Mouse (Mus musculus) lung, embryonic 14.5 days (tissue): Measurements from ENCODE around the gene Smpd4. TPM values are rescaled to one million over a fixed set of nuclear protein-coding genes. Genes with fewer than 3 reads are reported as not detected.

Experiments
- ATAC-seq: fragments of 200-750 bp; cut with Nextera tagmentation; 2 replicates; pipeline ENCODE4 v1.8.0; 2017; ENCODE audit warnings: mild to moderate bottlenecking, moderate TSS enrichment, moderate library complexity; ENCODE audit not compliant: insufficient read depth
- DNase-seq: peaks from one replicate; pipeline ENCODE4 v3.0.0-alpha.2; 2015
- H3K27ac ChIP-seq: fragments of 300-500 bp; sonication (generic); 2 replicates; pipeline ENCODE4 v1.5.1; 2014; ENCODE audit warnings: low read depth, mild to moderate bottlenecking, moderate library complexity
- H3K27me3 ChIP-seq: fragments of 300-500 bp; sonication (generic); 2 replicates; pipeline ENCODE4 v1.6.1; 2014; ENCODE audit warnings: low read length, control low read depth; ENCODE audit not compliant: insufficient read depth
- H3K36me3 ChIP-seq: fragments of 300-500 bp; sonication (generic); 2 replicates; pipeline ENCODE4 v1.6.1; 2014; ENCODE audit warnings: control low read depth; ENCODE audit not compliant: insufficient read depth
- H3K4me1 ChIP-seq: fragments of 300-500 bp; sonication (generic); 2 replicates; pipeline ENCODE4 v1.6.1; 2014; ENCODE audit warnings: antibody characterized with exemption, control low read depth; ENCODE audit not compliant: insufficient read depth
- H3K4me2 ChIP-seq: fragments of 300-500 bp; sonication (generic); 2 replicates; pipeline ENCODE4 v1.6.1; 2014; ENCODE audit warnings: mild to moderate bottlenecking
- H3K4me3 ChIP-seq: fragments of 300-500 bp; sonication (generic); 2 replicates; pipeline ENCODE4 v1.5.1; 2014; ENCODE audit warnings: low read depth, low read length
- H3K9ac ChIP-seq: fragments of 300-500 bp; sonication (generic); 2 replicates; pipeline ENCODE4 v1.6.1; 2014
- H3K9me3 ChIP-seq: fragments of 300-500 bp; sonication (generic); 2 replicates; pipeline ENCODE4 v1.6.1; 2016; ENCODE audit warnings: low read depth, low read length, control low read depth
- CTCF ChIP-seq: IDR thresholded peaks from 2 replicates; pipeline ENCODE4 v1.5.1; 2016; ENCODE audit warnings: antibody characterized with exemption, low read depth
- WGBS: fragments of 180-500 bp; shearing (Covaris S2); extraction: QIAGEN DNeasy Blood & Tissue Kit; methylation state at CpG from one replicate; pipeline ENCODE4 v1.1.7; 2014; 5-methylcytosine and 5-hydroxymethylcytosine counted together
- polyA plus RNA-seq: library from polyadenylated mRNA; unstranded; fragments of >200 nt; fragmentation: Nextera tagmentation; extraction: Ambion mirVana; gene quantifications from 2 replicates; pipeline ENCODE4 v1.2.1, GENCODE M21; 2014

Smpd4 gene
- polyA plus RNA-seq, 1 experiment from 2014 or later: 45.4 TPM

DNA sequence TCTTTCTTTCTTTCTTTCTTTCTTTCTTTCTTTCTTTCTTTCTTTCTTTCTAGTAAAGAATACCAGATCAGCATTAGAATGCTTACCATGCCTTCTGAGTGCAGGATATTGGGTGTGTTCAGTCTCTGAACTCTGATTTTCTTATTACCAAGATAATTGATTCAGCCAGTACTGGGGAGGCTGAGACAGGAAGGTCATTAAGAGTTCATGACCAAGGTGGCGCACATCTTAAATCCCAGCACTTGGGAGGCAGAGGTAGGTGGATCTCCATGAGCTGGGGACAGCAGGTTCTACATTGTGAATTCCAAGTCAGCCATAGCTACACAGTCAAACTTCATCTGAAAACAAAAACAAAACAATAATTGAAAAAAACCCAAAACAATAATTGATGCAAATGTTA, 2.8 kb downstream of the Smpd4 start:
- no peak overlapping the region for H3K4me3 ChIP-seq
- peaks cover 48% of the 10 kb centered on the region for H3K36me3 ChIP-seq
- H3K27ac ChIP-seq: no peak overlapping the region
- no peak for DNase-seq
- 90% methylated on average over 1 of the region's 1 CpGs for WGBS
- no peak for ATAC-seq
- H3K9me3 ChIP-seq: no peaks in the 10 kb centered on the region
- no peak for TF ChIP-seq CTCF
- H3K9ac ChIP-seq: no peak overlapping the region
- no peak overlapping the region for H3K4me2 ChIP-seq
- H3K27me3 ChIP-seq: no peaks in the 10 kb centered on the region
- H3K4me1 ChIP-seq: no peaks in the 10 kb centered on the region

DNA sequence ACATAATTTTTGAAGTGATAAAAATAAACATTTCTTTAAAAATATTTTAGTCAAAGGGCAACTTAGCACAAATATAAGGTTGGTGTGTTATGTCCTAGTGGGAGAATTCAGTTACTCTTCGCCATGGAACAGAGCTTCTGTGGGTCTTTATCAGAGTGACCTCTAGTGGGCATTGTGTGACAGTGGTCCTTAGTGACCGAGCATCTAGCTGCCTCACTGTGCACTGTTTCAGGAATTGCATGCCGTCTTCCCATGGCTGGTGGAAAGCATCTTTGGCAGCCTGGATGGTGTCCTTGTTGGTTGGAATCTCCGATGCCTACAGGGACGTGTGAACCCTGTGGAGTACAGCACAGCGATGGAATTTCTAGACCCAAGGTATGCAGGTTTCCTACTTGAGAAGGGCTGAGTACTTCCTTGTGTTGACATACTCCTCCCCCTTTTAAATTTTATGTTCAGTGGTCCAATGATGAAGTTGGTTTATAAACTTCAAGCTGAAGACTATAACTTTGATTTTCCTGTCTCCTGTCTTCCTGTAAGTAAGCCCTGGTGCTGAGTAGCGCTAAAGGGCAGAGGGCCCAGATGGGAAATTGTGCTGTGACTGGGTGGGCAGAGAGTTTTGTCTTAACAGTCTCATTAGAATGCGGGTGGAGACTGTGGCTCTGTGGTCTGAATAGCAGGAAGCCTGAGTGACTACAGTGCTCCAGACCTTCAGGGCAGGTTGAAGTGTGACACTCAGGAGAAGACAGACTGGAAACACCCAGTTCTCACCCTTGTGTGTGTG, 6.5 kb downstream of the Smpd4 start:
- no peak overlapping the region for H3K4me3 ChIP-seq
- H3K27ac ChIP-seq: no peak overlapping the region
- no peaks in the 10 kb centered on the region for H3K4me1 ChIP-seq
- no peaks in the 10 kb centered on the region for H3K9me3 ChIP-seq
- TF ChIP-seq CTCF: peak; percentile 76
- 60% methylated on average over 8 of the region's 8 CpGs for WGBS
- DNase-seq (peak; percentile 76), ATAC-seq (peak; percentile 52; the same call in 1 of the 2 replicates)
- peaks cover 85% of the 10 kb centered on the region for H3K36me3 ChIP-seq
- H3K4me2 ChIP-seq: no peak overlapping the region
- no peaks in the 10 kb centered on the region for H3K27me3 ChIP-seq
- no peak overlapping the region for H3K9ac ChIP-seq

DNA sequence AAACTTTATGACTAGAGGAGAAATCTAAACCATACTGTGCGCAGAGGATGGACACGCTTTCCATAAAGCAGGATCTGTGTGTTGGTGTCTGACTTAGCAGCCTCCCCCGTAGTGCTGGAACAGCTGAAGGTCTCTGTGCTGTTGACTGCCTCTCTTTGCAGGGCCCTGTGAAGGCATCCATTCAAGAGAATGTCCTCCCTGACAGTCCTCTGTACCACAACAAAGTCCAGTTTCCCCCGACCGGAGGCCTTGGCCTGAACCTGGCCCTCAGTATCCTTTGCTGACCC, 7.1 kb downstream of the Smpd4 start:
- Histone ChIP-seq H3K9ac (no peak overlapping the region), H3K36me3 (peaks cover 89% of the 10 kb centered on the region)
- WGBS: 95% methylated on average over 5 of the region's 5 CpGs

GRCm38 (mm10) chr16:17632580-17632979, 13.4 kb downstream of the Smpd4 start:
- Histone ChIP-seq H3K27ac (no peak overlapping the region), H3K4me2 (no peak overlapping the region), H3K4me1 (no peaks in the 10 kb centered on the region), H3K9me3 (no peaks in the 10 kb centered on the region), H3K4me3 (no peak overlapping the region), H3K36me3 (peaks cover 88% of the 10 kb centered on the region), H3K9ac (no peak overlapping the region), H3K27me3 (no peaks in the 10 kb centered on the region)
- 90% methylated on average over 2 of the region's 2 CpGs for WGBS
- ATAC-seq: no peak
- no peak for DNase-seq
- no peak for TF ChIP-seq CTCF

More for the DNA sequence above, 7.1 kb downstream of the Smpd4 start:
- no peak for DNase-seq
- no peak for TF ChIP-seq CTCF
- ATAC-seq: no peak
- no peak overlapping the region for H3K27ac ChIP-seq
- H3K4me2 ChIP-seq: no peak overlapping the region
- no peak overlapping the region for H3K4me3 ChIP-seq
- H3K9me3 ChIP-seq: no peaks in the 10 kb centered on the region
- H3K27me3 ChIP-seq: no peaks in the 10 kb centered on the region
- no peaks in the 10 kb centered on the region for H3K4me1 ChIP-seq

DNA sequence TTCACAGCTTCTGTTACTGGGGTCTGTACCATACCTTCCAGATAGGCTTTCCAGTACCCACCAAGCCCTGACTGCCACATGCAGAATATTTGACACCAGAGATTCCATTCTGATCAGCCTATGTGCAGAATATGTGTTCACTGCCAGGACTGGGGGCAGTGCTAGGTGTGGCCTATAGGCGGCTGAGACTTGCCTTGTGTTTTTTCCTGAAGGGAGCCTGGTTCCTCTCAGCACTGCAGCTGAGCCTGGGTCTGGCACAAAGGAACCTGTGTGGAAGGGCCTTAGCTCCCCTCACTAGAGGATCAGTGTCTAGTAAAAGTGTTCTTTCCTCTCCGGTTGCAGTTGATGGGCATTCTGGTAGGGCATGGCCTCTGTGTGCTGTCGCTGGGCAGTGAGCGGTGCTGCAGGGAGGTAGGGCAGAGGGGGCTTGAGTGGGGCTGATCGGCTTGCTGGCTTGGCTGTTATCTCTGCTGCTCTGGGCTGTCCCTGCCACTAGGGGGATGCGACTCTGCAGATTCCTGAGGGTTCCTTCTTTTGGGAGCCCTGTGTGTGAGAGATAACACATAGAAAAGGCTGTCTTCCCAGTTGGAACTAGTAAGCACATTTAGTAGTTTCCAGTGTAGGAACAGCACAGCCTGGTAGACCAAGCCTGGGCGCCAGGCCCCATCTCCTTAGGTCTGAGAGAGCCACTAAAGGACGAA, 14.5 kb downstream of the Smpd4 start:
- no peaks in the 10 kb centered on the region for H3K27me3 ChIP-seq
- peak; percentile 30 for DNase-seq
- no peak overlapping the region for H3K4me2 ChIP-seq
- H3K4me3 ChIP-seq: no peak overlapping the region
- H3K27ac ChIP-seq: no peak overlapping the region
- WGBS: 70% methylated on average over 8 of the region's 8 CpGs
- no peaks in the 10 kb centered on the region for H3K9me3 ChIP-seq
- no peak for ATAC-seq
- peak; percentile 46 for TF ChIP-seq CTCF
- H3K4me1 ChIP-seq: no peaks in the 10 kb centered on the region
- no peak overlapping the region for H3K9ac ChIP-seq
- H3K36me3 ChIP-seq: peaks cover 88% of the 10 kb centered on the region

DNA sequence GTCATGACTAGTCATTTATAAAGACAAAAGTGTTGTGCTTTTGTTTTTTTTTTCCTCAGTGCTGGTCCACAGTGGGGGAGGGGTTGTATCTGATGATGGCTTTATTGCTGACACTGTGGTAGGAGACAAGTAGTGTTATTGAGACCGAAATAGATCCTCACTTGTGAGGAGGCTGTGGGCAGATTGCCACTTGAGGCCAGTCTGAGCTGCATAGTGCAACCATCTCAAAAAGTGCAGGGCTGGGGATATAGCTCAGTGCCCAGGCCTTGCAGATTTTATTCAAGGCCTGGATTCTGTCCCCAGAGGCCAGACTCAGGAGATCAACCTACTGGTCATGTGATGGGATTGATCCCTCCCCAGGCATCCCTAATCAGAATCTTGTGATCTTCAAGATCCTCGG, 17.8 kb downstream of the Smpd4 start:
- no peaks in the 10 kb centered on the region for H3K4me1 ChIP-seq
- ATAC-seq (no peak), DNase-seq (no peak)
- WGBS: 74% methylated on average over 2 of the region's 2 CpGs
- H3K27me3 ChIP-seq: no peaks in the 10 kb centered on the region
- H3K9ac ChIP-seq: no peak overlapping the region
- peaks cover 89% of the 10 kb centered on the region for H3K36me3 ChIP-seq
- H3K4me2 ChIP-seq: no peak overlapping the region
- no peak for TF ChIP-seq CTCF
- no peaks in the 10 kb centered on the region for H3K9me3 ChIP-seq
- no peak overlapping the region for H3K4me3 ChIP-seq
- no peak overlapping the region for H3K27ac ChIP-seq

GRCm38 (mm10) chr16:17637610-17638009, 18.5 kb downstream of the Smpd4 start:
- H3K9me3 ChIP-seq: no peaks in the 10 kb centered on the region
- no peaks in the 10 kb centered on the region for H3K4me1 ChIP-seq
- WGBS: 70% methylated on average over 2 of the region's 2 CpGs
- H3K27me3 ChIP-seq: no peaks in the 10 kb centered on the region
- DNase-seq (no peak), ATAC-seq (no peak)
- peaks cover 88% of the 10 kb centered on the region for H3K36me3 ChIP-seq
- H3K9ac ChIP-seq: no peak overlapping the region
- no peak overlapping the region for H3K4me3 ChIP-seq
- no peak for TF ChIP-seq CTCF
- no peak overlapping the region for H3K4me2 ChIP-seq
- H3K27ac ChIP-seq: no peak overlapping the region
